Mouse (Mus musculus) cerebellum, adult 2 months (tissue): Measurements from ENCODE around the gene Timm23. TPM values are rescaled to one million over a fixed set of nuclear protein-coding genes. Genes with fewer than 3 reads are reported as not detected.
"Not testable (repeated sequence)": the region's sequence is repeated elsewhere in the genome, so short reads cannot be mapped to it uniquely, and the experiment has no call there.

Experiments
- DNase-seq, 2 experiments: peaks; one replicate each; pipeline ENCODE4 v3.0.0; 2021
- H3K27ac ChIP-seq: fragments of 200-500 bp; 2 replicates; pipeline ENCODE4 v1.5.1; 2012; ENCODE audit warnings: low read length, control low read depth, inconsistent platforms; ENCODE audit not compliant: insufficient read depth
- H3K27me3 ChIP-seq: fragments of 200-500 bp; 2 replicates; pipeline ENCODE4 v1.6.1; 2012; ENCODE audit warnings: inconsistent platforms, mild to moderate bottlenecking, low read length, moderate library complexity; ENCODE audit not compliant: control insufficient read depth, insufficient read depth
- H3K4me1 ChIP-seq: fragments of 200-500 bp; 2 replicates; pipeline ENCODE4 v1.6.1; 2011; ENCODE audit warnings: low read length; ENCODE audit not compliant: control insufficient read depth, insufficient read depth
- H3K4me3 ChIP-seq: fragments of 200-500 bp; replicated peaks from 2 replicates; pipeline ENCODE3; 2011; ENCODE audit warnings: mild to moderate bottlenecking, low read depth, low read length, control low read depth; ENCODE audit not compliant: insufficient read depth
- CTCF ChIP-seq: fragments of 200-500 bp; IDR thresholded peaks from 2 replicates; pipeline ENCODE4 v1.5.1; 2011; ENCODE audit warnings: low read depth, mild to moderate bottlenecking, control low read depth, low read length, moderate library complexity, borderline replicate concordance; ENCODE audit not compliant: insufficient read depth
- POLR2A ChIP-seq: fragments of 200-500 bp; IDR thresholded peaks from 2 replicates; pipeline ENCODE4 v1.6.1; 2011; ENCODE audit warnings: low read length, control low read depth, borderline replicate concordance; ENCODE audit not compliant: insufficient read depth
- WGBS: fragments of 180-500 bp; shearing (Covaris S2); methylation state at CpG from one replicate; pipeline ENCODE4 v1.1.7; 2018; 5-methylcytosine and 5-hydroxymethylcytosine counted together
- polyA plus RNA-seq: library from polyadenylated mRNA; depleted of rRNA; stranded (reverse); fragments of >200 nt; gene quantifications from 2 replicates; pipeline ENCODE4 v1.2.3, GENCODE M21; 2012; rRNA removed

The Timm23 gene
- polyA plus RNA-seq = 178 and 182 TPM in 2 replicates

GRCm38 (mm10) chr14:32201791-32202451 lies at the start of gene Timm23, which contains the start of gene Parg:
Gene Timm23 (minus strand): TSS chr14:32201898.
Gene Parg (plus strand): TSS chr14:32201949.
- peak; percentile 90 for DNase-seq
- under 1% methylated on average over 76 of the region's 77 CpGs for WGBS
- no peaks in the 10 kb centered on the region; the same call in 1 of the 2 replicates for H3K4me1 ChIP-seq
- H3K27me3 ChIP-seq = no peaks in the 10 kb centered on the region
- peak within 1 kb of the TSS; percentile 35; the same call in 1 of the 2 replicates for H3K27ac ChIP-seq
- peak; percentile 55 for TF ChIP-seq POLR2A
- TF ChIP-seq CTCF = no peak
- peak within 1 kb of the TSS; percentile 88 for H3K4me3 ChIP-seq

- H3K27me3 ChIP-seq = no peaks in the 10 kb centered on the region
- no peaks in the 10 kb centered on the region for H3K4me1 ChIP-seq
- TF ChIP-seq POLR2A (no peak), CTCF (no peak)
- H3K27ac ChIP-seq = no peak overlapping the region
- WGBS = 90% methylated on average over 6 of the region's 6 CpGs
- H3K4me3 ChIP-seq = no peak overlapping the region
- DNase-seq = no peak
These were observed 47.9 kb upstream of the Timm23 start for GRCm38 (mm10) chr14:32249616-32250015.

GRCm38 (mm10) chr14:32246019-32246418 lies 44.3 kb upstream of the Timm23 start:
- H3K27ac ChIP-seq = no peak overlapping the region
- H3K27me3 ChIP-seq = no peaks in the 10 kb centered on the region
- H3K4me1 ChIP-seq = no peaks in the 10 kb centered on the region
- no peak for DNase-seq
- no peak overlapping the region for H3K4me3 ChIP-seq
- 35% methylated on average over 2 of the region's 2 CpGs for WGBS
- TF ChIP-seq POLR2A (no peak), CTCF (no peak)

GRCm38 (mm10) chr14:32242401-32242800 lies 40.7 kb upstream of the Timm23 start:
- WGBS = 70% methylated on average over 4 of the region's 4 CpGs
- TF ChIP-seq POLR2A (no peak), CTCF (0 out of 2 replicates have a peak, but pooled peaks have one; percentile 9)
- H3K4me3 ChIP-seq = no peak overlapping the region
- H3K27ac ChIP-seq = no peak overlapping the region
- DNase-seq = no peak
- H3K4me1 ChIP-seq = no peaks in the 10 kb centered on the region
- no peaks in the 10 kb centered on the region for H3K27me3 ChIP-seq

- H3K4me1 ChIP-seq = no peaks in the 10 kb centered on the region
- WGBS = 3% methylated on average over 2 of the region's 2 CpGs
- no peak overlapping the region for H3K4me3 ChIP-seq
- H3K27ac ChIP-seq = no peak overlapping the region
- peak; percentile 25 to 45 for DNase-seq
- TF ChIP-seq CTCF (peak; percentile 27; the same call in 1 of the 2 replicates), POLR2A (no peak)
- no peaks in the 10 kb centered on the region for H3K27me3 ChIP-seq
These were observed 27.3 kb upstream of the Timm23 start for GRCm38 (mm10) chr14:32228996-32229395.

- Histone ChIP-seq H3K4me1 (no peaks in the 10 kb centered on the region), H3K27ac (no peak overlapping the region), H3K4me3 (no peak overlapping the region), H3K27me3 (no peaks in the 10 kb centered on the region)
- no peak for TF ChIP-seq CTCF
- no peak for TF ChIP-seq POLR2A
- no peak for DNase-seq
These were observed 24.9 kb upstream of the Timm23 start for GRCm38 (mm10) chr14:32226601-32227000.

- Histone ChIP-seq H3K27ac (peak overlapping the region; percentile 8; the same call in 1 of the 2 replicates), H3K4me3 (peak overlapping the region; percentile 64), H3K4me1 (no peaks in the 10 kb centered on the region; the same call in 1 of the 2 replicates), H3K27me3 (no peaks in the 10 kb centered on the region)
- WGBS = under 1% methylated on average over 26 of the region's 26 CpGs
- TF ChIP-seq CTCF (no peak), POLR2A (no peak)
- DNase-seq = no peak
These were observed 344 bp downstream of the Timm23 start for GRCm38 (mm10) chr14:32201354-32201753.

- H3K27me3 ChIP-seq, DNase-seq, H3K27ac ChIP-seq, H3K4me3 ChIP-seq, H3K4me1 ChIP-seq: not testable (repeated sequence)
- WGBS = 79% methylated on average over 5 of the region's 5 CpGs
These were observed 8.1 kb downstream of the Timm23 start for GRCm38 (mm10) chr14:32193557-32193956.
